Mouse (Mus musculus): ENCODE results near the gene Tecpr2. TPM values are rescaled to one million over a fixed set of nuclear protein-coding genes. Genes with fewer than 3 reads are reported as not detected.

Tecpr2 gene
- polyA plus RNA-seq, 1 experiment: 35.3 TPM

DNA sequence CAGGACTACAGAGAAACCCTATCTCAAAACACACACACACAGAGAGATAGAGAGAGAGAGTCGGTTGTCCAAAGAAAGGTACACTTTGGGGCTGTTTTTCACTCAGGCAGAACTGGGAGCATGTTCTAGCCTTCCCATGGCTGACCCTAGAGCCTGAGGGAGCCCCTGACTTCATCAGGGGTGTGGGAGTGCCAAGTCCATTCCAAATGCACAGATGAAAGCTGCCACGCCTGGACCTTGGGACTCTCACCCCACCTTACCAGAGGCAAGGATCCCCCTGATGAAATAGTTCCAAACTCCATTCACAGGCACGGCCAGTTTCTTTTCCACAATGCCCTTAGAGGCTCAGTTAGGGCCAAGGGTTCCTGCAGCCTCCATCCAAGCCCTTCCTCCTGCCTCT lies 90.7 kb downstream of the Tecpr2 start:
- TF ChIP-seq POLR2A (IDR thresholded peaks at IDR 0.05; ENCODE audit: extremely low read depth, insufficient read depth, low read length) (no peak), CTCF (IDR thresholded peaks at IDR 0.05; ENCODE audit: extremely low read depth, insufficient read depth, low read length) (no peak)
- Histone ChIP-seq H3K27ac (ENCODE audit: insufficient read depth, low read length) (no peak overlapping the region), H3K4me3 (ENCODE audit: insufficient read depth, low read length) (no peak overlapping the region), H3K4me1 (ENCODE audit: control insufficient read depth, insufficient read depth, low read length) (no peaks in the 10 kb centered on the region)

- Histone ChIP-seq H3K4me3 (ENCODE audit: insufficient read depth, low read length) (no peak overlapping the region), H3K27ac (ENCODE audit: insufficient read depth, low read length) (no peak overlapping the region), H3K4me1 (ENCODE audit: control insufficient read depth, insufficient read depth, low read length) (no peaks in the 10 kb centered on the region)
- TF ChIP-seq CTCF (IDR thresholded peaks at IDR 0.05; ENCODE audit: extremely low read depth, insufficient read depth, low read length): no peak
- TF ChIP-seq POLR2A (IDR thresholded peaks at IDR 0.05; ENCODE audit: extremely low read depth, insufficient read depth, low read length): no peak
Observed at GRCm38 (mm10) chr12:110981736-110982135, 92.7 kb downstream of the Tecpr2 start.

- Histone ChIP-seq H3K27ac (ENCODE audit: insufficient read depth, low read length) (no peak overlapping the region), H3K4me1 (ENCODE audit: control insufficient read depth, insufficient read depth, low read length) (no peaks in the 10 kb centered on the region), H3K4me3 (ENCODE audit: insufficient read depth, low read length) (no peak overlapping the region)
- TF ChIP-seq CTCF (IDR thresholded peaks at IDR 0.05; ENCODE audit: extremely low read depth, insufficient read depth, low read length) (no peak), POLR2A (IDR thresholded peaks at IDR 0.05; ENCODE audit: extremely low read depth, insufficient read depth, low read length) (no peak)
Observed at GRCm38 (mm10) chr12:110983083-110983482, 94.0 kb downstream of the Tecpr2 start.

- Histone ChIP-seq H3K4me3 (ENCODE audit: insufficient read depth, low read length) (no peak overlapping the region), H3K4me1 (ENCODE audit: control insufficient read depth, insufficient read depth, low read length) (no peaks in the 10 kb centered on the region), H3K27ac (ENCODE audit: insufficient read depth, low read length) (no peak overlapping the region)
- TF ChIP-seq POLR2A (IDR thresholded peaks at IDR 0.05; ENCODE audit: extremely low read depth, insufficient read depth, low read length) (no peak), CTCF (IDR thresholded peaks at IDR 0.05; ENCODE audit: extremely low read depth, insufficient read depth, low read length) (no peak)
Observed at GRCm38 (mm10) chr12:110983714-110984113, 94.7 kb downstream of the Tecpr2 start.

GRCm38 (mm10) chr12:110984598-110984997 lies 95.5 kb downstream of the Tecpr2 start:
- Histone ChIP-seq H3K27ac (ENCODE audit: insufficient read depth, low read length) (no peak overlapping the region), H3K4me3 (ENCODE audit: insufficient read depth, low read length) (no peak overlapping the region)
- no peak for TF ChIP-seq CTCF (IDR thresholded peaks at IDR 0.05; ENCODE audit: extremely low read depth, insufficient read depth, low read length)
- no peak for TF ChIP-seq POLR2A (IDR thresholded peaks at IDR 0.05; ENCODE audit: extremely low read depth, insufficient read depth, low read length)

GRCm38 (mm10) chr12:110985141-110985540 lies 96.1 kb downstream of the Tecpr2 start:
- H3K4me1 ChIP-seq (ENCODE audit: control insufficient read depth, insufficient read depth, low read length): no peaks in the 10 kb centered on the region
- H3K4me3 ChIP-seq (ENCODE audit: insufficient read depth, low read length): no peak overlapping the region
- no peak for TF ChIP-seq CTCF (IDR thresholded peaks at IDR 0.05; ENCODE audit: extremely low read depth, insufficient read depth, low read length)
- TF ChIP-seq POLR2A (IDR thresholded peaks at IDR 0.05; ENCODE audit: extremely low read depth, insufficient read depth, low read length): no peak
- H3K27ac ChIP-seq (ENCODE audit: insufficient read depth, low read length): no peak overlapping the region

More at GRCm38 (mm10) chr12:110984598-110984997, 95.5 kb downstream of the Tecpr2 start:
- no peaks in the 10 kb centered on the region for H3K4me1 ChIP-seq (ENCODE audit: control insufficient read depth, insufficient read depth, low read length)

- no peak for TF ChIP-seq POLR2A (IDR thresholded peaks at IDR 0.05; ENCODE audit: extremely low read depth, insufficient read depth, low read length)
- no peak for TF ChIP-seq CTCF (IDR thresholded peaks at IDR 0.05; ENCODE audit: extremely low read depth, insufficient read depth, low read length)
Observed at GRCm38 (mm10) chr12:110986536-110987425, 97.7 kb downstream of the Tecpr2 start.

DNA sequence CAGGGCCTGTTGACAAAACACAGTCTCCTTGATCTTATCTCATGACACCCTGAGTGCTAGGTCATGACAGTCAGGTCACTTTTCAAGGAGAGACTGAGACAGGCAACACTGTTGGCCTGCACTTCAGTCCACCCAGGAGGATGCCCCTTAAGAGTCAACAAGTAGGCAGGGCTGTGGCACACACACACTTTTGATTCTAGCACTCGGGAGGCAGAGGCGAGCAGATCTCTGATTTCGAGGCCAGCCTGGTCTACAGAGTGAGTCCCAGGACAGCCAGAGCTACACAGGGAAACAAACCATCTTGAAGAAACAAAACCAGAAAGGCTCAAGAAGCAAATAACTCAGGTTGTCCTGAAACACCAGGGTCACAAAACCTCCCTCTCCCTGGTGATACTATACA lies 100.3 kb downstream of the Tecpr2 start:
- TF ChIP-seq CTCF (IDR thresholded peaks at IDR 0.05; ENCODE audit: extremely low read depth, insufficient read depth, low read length) (no peak), POLR2A (IDR thresholded peaks at IDR 0.05; ENCODE audit: extremely low read depth, insufficient read depth, low read length) (no peak)
- Histone ChIP-seq H3K4me1 (ENCODE audit: control insufficient read depth, insufficient read depth, low read length) (no peaks in the 10 kb centered on the region), H3K4me3 (ENCODE audit: insufficient read depth, low read length) (no peak overlapping the region), H3K27ac (ENCODE audit: insufficient read depth, low read length) (no peak overlapping the region)

More at GRCm38 (mm10) chr12:110986536-110987425, 97.7 kb downstream of the Tecpr2 start:
- no peak overlapping the region for H3K27ac ChIP-seq (ENCODE audit: insufficient read depth, low read length)
- H3K4me3 ChIP-seq (ENCODE audit: insufficient read depth, low read length): no peak overlapping the region
- no peaks in the 10 kb centered on the region for H3K4me1 ChIP-seq (ENCODE audit: control insufficient read depth, insufficient read depth, low read length)

DNA sequence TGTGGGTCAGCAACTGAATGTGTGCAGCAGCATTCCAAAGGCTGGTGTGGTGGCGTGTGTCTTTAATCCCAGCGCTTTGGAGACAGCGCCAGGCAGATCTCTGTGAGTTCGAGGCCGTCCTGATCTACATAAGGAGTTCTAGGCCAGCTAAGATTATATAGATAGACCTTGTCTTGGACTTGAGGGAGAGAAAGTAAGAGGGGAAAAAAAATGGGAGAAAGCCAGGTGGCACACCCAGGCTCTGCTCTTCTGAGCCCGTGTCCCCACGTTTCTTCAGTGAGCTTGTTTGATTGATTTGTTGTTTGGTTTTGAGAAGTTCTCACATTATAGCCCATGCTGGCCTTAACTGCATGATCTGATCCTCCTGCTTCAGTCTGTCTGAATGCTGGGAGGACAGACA lies 101.4 kb downstream of the Tecpr2 start:
- no peak overlapping the region for H3K27ac ChIP-seq (ENCODE audit: insufficient read depth, low read length)
- no peaks in the 10 kb centered on the region for H3K4me1 ChIP-seq (ENCODE audit: control insufficient read depth, insufficient read depth, low read length)
- TF ChIP-seq CTCF (IDR thresholded peaks at IDR 0.05; ENCODE audit: extremely low read depth, insufficient read depth, low read length) (no peak), POLR2A (IDR thresholded peaks at IDR 0.05; ENCODE audit: extremely low read depth, insufficient read depth, low read length) (no peak)
- H3K4me3 ChIP-seq (ENCODE audit: insufficient read depth, low read length): no peak overlapping the region

Measured in cortical plate, adult 2 months (tissue).